ENCODE assay signal across 13 mouse cellular contexts in the genomic region with DNA sequence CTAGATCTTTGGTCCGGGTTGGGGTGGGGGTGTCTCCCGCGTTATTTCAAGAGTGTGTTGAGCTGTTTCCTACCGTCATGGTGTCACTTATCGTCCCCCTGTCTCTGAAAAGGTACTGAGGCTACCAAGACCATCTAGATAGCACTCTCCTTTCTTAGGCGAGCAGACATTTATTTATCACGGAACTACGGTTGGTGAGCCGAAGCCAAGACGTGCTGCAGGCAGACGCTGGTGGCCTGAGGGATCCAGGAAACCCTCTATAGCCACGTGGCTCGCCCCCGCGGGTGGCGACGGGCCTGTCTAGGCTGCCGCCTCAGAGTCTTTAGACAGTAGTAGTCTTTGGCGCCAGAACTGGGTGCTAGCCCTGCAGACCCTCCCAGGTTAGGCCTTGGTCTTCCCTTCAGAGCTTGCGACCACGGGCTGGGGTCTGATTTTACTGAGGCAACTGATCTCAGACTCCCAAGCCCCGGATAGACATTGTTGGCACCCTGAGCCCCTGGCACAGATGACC. TPM values are rescaled to one million over a fixed set of nuclear protein-coding genes. Genes with fewer than 3 reads are reported as not detected.
DNase-seq lines count a peak whose midpoint lies in the region; ATAC-seq lines count a peak whose summit lies in the region.
"Had no signal": no experiment of that assay in that cellular context is flagged by ENCODE, and none has a peak within 500 bp of the region (broad histone marks: within the 10 kb centered on the region; RNA-seq: fewer than 3 reads in every experiment).

No protein-coding gene starts in this region.

- no peak for ATAC-seq in hindbrain, embryonic 14.5 days (ENCODE audit: low FRiP score)
- ATAC-seq in hindbrain, embryonic 16.5 days: no peak
- no peak for ATAC-seq in forebrain, embryonic 14.5 days
- no peak for ATAC-seq in neural tube, embryonic 11.5 days (ENCODE audit: insufficient read depth, low FRiP score, low TSS enrichment)
- no peak for ATAC-seq in heart, embryonic 11.5 days (replicated peaks; ENCODE audit: insufficient number of reproducible peaks, low FRiP score, low TSS enrichment)

- no peak overlapping the region for H3K9ac ChIP-seq in hindbrain, embryonic 14.5 days
- H3K9ac ChIP-seq in hindbrain, embryonic 16.5 days (ENCODE audit: low read depth, low read length): no peak overlapping the region
- no peak overlapping the region for H3K9ac ChIP-seq in forebrain, embryonic 14.5 days (ENCODE audit: low read length)
- H3K9ac ChIP-seq in neural tube, embryonic 11.5 days (ENCODE audit: low read length): no peak overlapping the region
- no peak overlapping the region for H3K9ac ChIP-seq in heart, embryonic 11.5 days (ENCODE audit: low read depth, low read length)
- H3K9ac ChIP-seq: liver, embryonic 15.5 days had no signal

- H3K4me3 ChIP-seq in hindbrain, embryonic 14.5 days (replicated peaks; ENCODE audit: low read length): no peak overlapping the region
- H3K4me3 ChIP-seq in hindbrain, embryonic 16.5 days (ENCODE audit: low read length): no peak overlapping the region
- no peak overlapping the region for H3K4me3 ChIP-seq in forebrain, embryonic 14.5 days (ENCODE audit: low read depth, low read length)
- no peak overlapping the region for H3K4me3 ChIP-seq in neural tube, embryonic 11.5 days (ENCODE audit: low read depth, low read length)
- no peak overlapping the region for H3K4me3 ChIP-seq in heart, embryonic 11.5 days (ENCODE audit: low read depth, low read length)
- H3K4me3 ChIP-seq: liver, embryonic 15.5 days had no signal

- no peak for DNase-seq in hindbrain, embryonic 14.5 days (ENCODE audit: low spot score)
- DNase-seq in cerebellum, adult 8-10 months: peak; percentile 50
- DNase-seq in forebrain, embryonic 14.5 days (ENCODE audit: low spot score): peak; percentile 27
- DNase-seq in neural tube, embryonic 11.5 days (ENCODE audit: low spot score): peak; percentile 46
- no peak for DNase-seq in urinary bladder, postnatal 25 days (ENCODE audit: low spot score)
- DNase-seq in Muller cell, postnatal 12 days (ENCODE audit: inconsistent ontology term): no peak
- DNase-seq: heart, postnatal 14 days; layer of hippocampus, postnatal 36 days had no signal

- no peak overlapping the region for H3K27ac ChIP-seq in hindbrain, embryonic 14.5 days
- H3K27ac ChIP-seq in hindbrain, embryonic 16.5 days (ENCODE audit: low read depth, low read length): no peak overlapping the region
- peak overlapping the region; percentile 33; the same call in 1 of the 2 replicates for H3K27ac ChIP-seq in forebrain, embryonic 14.5 days (ENCODE audit: low read depth, low read length)
- no peak overlapping the region for H3K27ac ChIP-seq in neural tube, embryonic 11.5 days (ENCODE audit: low read depth, low read length)
- H3K27ac ChIP-seq in heart, embryonic 11.5 days (ENCODE audit: low read depth, low read length): no peak overlapping the region
- H3K27ac ChIP-seq: liver, embryonic 15.5 days had no signal

- H3K36me3 ChIP-seq in hindbrain, embryonic 14.5 days (replicated peaks; ENCODE audit: control insufficient read depth, insufficient read depth): no peaks in the 10 kb centered on the region
- no peaks in the 10 kb centered on the region for H3K36me3 ChIP-seq in hindbrain, embryonic 16.5 days (ENCODE audit: control insufficient read depth, insufficient read depth, low read length)
- H3K36me3 ChIP-seq in forebrain, embryonic 14.5 days (ENCODE audit: control insufficient read depth, insufficient read depth, low read length): no peaks in the 10 kb centered on the region
- H3K36me3 ChIP-seq in neural tube, embryonic 11.5 days (ENCODE audit: control insufficient read depth, insufficient read depth, low read length): no peaks in the 10 kb centered on the region
- H3K36me3 ChIP-seq in heart, embryonic 11.5 days (ENCODE audit: control insufficient read depth, insufficient read depth, low read length): no peaks in the 10 kb centered on the region
- H3K36me3 ChIP-seq: liver, embryonic 15.5 days had no signal

- H3K9me3 ChIP-seq in hindbrain, embryonic 14.5 days (ENCODE audit: control insufficient read depth, low read length): no peaks in the 10 kb centered on the region
- H3K9me3 ChIP-seq in hindbrain, embryonic 16.5 days (ENCODE audit: control insufficient read depth, low read length): no peaks in the 10 kb centered on the region
- H3K9me3 ChIP-seq in forebrain, embryonic 14.5 days (replicated peaks; ENCODE audit: control insufficient read depth, low read length): no peaks in the 10 kb centered on the region
- no peaks in the 10 kb centered on the region for H3K9me3 ChIP-seq in neural tube, embryonic 11.5 days (ENCODE audit: control insufficient read depth, low read length)
- H3K9me3 ChIP-seq in heart, embryonic 11.5 days (replicated peaks; ENCODE audit: control insufficient read depth, low read length): no peaks in the 10 kb centered on the region
- H3K9me3 ChIP-seq: liver, embryonic 15.5 days had no signal

- H3K4me1 ChIP-seq in hindbrain, embryonic 14.5 days (replicated peaks; ENCODE audit: control insufficient read depth, insufficient read depth, low read length): peaks cover 4% of the 10 kb centered on the region; the same call in 1 of the 2 replicates
- H3K4me1 ChIP-seq in hindbrain, embryonic 16.5 days (ENCODE audit: control insufficient read depth, insufficient read depth, low read depth, low read length): peaks cover 11% of the 10 kb centered on the region
- H3K4me1 ChIP-seq in forebrain, embryonic 14.5 days (ENCODE audit: control insufficient read depth, insufficient read depth, low read length): peaks cover 18% of the 10 kb centered on the region
- no peaks in the 10 kb centered on the region; the same call in 1 of the 2 replicates for H3K4me1 ChIP-seq in neural tube, embryonic 11.5 days (ENCODE audit: control insufficient read depth, insufficient read depth, low read length)
- H3K4me1 ChIP-seq in heart, embryonic 11.5 days (ENCODE audit: control insufficient read depth, insufficient read depth, low read length): peaks cover 7% of the 10 kb centered on the region

- under 1% methylated on average over 22 of the region's 22 CpGs for WGBS in hindbrain, embryonic 14.5 days
- under 1% methylated on average over 22 of the region's 22 CpGs for WGBS in hindbrain, embryonic 16.5 days
- under 1% methylated on average over 22 of the region's 22 CpGs for WGBS in forebrain, embryonic 14.5 days
- WGBS in neural tube, embryonic 11.5 days: under 1% methylated on average over 22 of the region's 22 CpGs
- WGBS in heart, embryonic 11.5 days (ENCODE audit: insufficient replicate concordance): 2% methylated on average over 22 of the region's 22 CpGs

- peak overlapping the region; percentile 60; the same call in 1 of the 2 replicates for H3K4me2 ChIP-seq in hindbrain, embryonic 14.5 days (replicated peaks)
- no peak overlapping the region for H3K4me2 ChIP-seq in hindbrain, embryonic 16.5 days (ENCODE audit: low read length)
- H3K4me2 ChIP-seq in forebrain, embryonic 14.5 days (ENCODE audit: low read length): peak overlapping the region; percentile 84
- H3K4me2 ChIP-seq in neural tube, embryonic 11.5 days (ENCODE audit: low read depth): no peak overlapping the region
- no peak overlapping the region for H3K4me2 ChIP-seq in heart, embryonic 11.5 days
- H3K4me2 ChIP-seq: liver, embryonic 15.5 days had no signal

- H3K27me3 ChIP-seq in hindbrain, embryonic 14.5 days (ENCODE audit: control insufficient read depth, insufficient read depth, low read length): peaks cover 89% of the 10 kb centered on the region
- peaks cover 45% of the 10 kb centered on the region for H3K27me3 ChIP-seq in hindbrain, embryonic 16.5 days (replicated peaks; ENCODE audit: control insufficient read depth, insufficient read depth, low read length)
- peaks cover 81% of the 10 kb centered on the region for H3K27me3 ChIP-seq in forebrain, embryonic 14.5 days (replicated peaks; ENCODE audit: control insufficient read depth, insufficient read depth, low read length)
- peaks cover 94% of the 10 kb centered on the region for H3K27me3 ChIP-seq in neural tube, embryonic 11.5 days (ENCODE audit: control insufficient read depth, insufficient read depth, low read length)
- peaks cover 89% of the 10 kb centered on the region for H3K27me3 ChIP-seq in heart, embryonic 11.5 days (ENCODE audit: control insufficient read depth, insufficient read depth, low read length)

RNA-seq across cellular contexts. Expression of gene Barhl2, which starts 2.1 kb away (rescaled TPM):
- 1.1 and 2.3 TPM in 2 replicates for polyA plus RNA-seq in hindbrain, embryonic 14.5 days (2014; fragmentation: Nextera tagmentation; extraction: Ambion mirVana)
- polyA plus RNA-seq in hindbrain, embryonic 16.5 days (2015; fragmentation: Nextera tagmentation; extraction: Ambion mirVana): 1.0 and 1.2 TPM in 2 replicates
- 1.9 and 2.0 TPM in 2 replicates for polyA plus RNA-seq in forebrain, embryonic 14.5 days (2014; fragmentation: Nextera tagmentation; extraction: Ambion mirVana)
- 3.9 and 4.2 TPM in 2 replicates for polyA plus RNA-seq in neural tube, embryonic 11.5 days (2014; fragmentation: Nextera tagmentation; extraction: Ambion mirVana)
- not detected in 2 replicates for polyA plus RNA-seq in heart, embryonic 11.5 days (2014; fragmentation: Nextera tagmentation; extraction: Ambion mirVana)
- polyA plus RNA-seq: embryonic facial prominence, embryonic 14.5 days; kidney, embryonic 16.5 days; liver, embryonic 15.5 days had no signal

Comparison
In these comparisons a context has a peak if more than half of its experiments do, and no peak if none do; other contexts are left out.
1. H3K4me2 ChIP-seq: peak in hindbrain, embryonic 14.5 days (single experiment) and forebrain, embryonic 14.5 days (single experiment); none in hindbrain, embryonic 16.5 days (single experiment), neural tube, embryonic 11.5 days (single experiment) and heart, embryonic 11.5 days (single experiment).
2. DNase-seq: peak in cerebellum, adult 8-10 months (single experiment), forebrain, embryonic 14.5 days (single experiment) and neural tube, embryonic 11.5 days (single experiment); none in hindbrain, embryonic 14.5 days (single experiment), urinary bladder, postnatal 25 days (single experiment) and Muller cell, postnatal 12 days (single experiment).